Mouse (Mus musculus) CH12.LX (cell line): ENCODE measurements at regions not wholly inside any gene's neighbourhood (a gene's known extent, or its start where the extent isn't known, plus 50 kb on each side); places are given as distances from the start of the nearest gene placed in this dataset.

Experiments
- CTCF ChIP-seq, 2 experiments: IDR thresholded peaks in 1 of 2; conservative IDR thresholded peaks in 1 of 2; 2 replicates each; pipeline ENCODE4 v1.5.1; 2011 to 2012; ENCODE audit warnings: low read depth in 2 of 2, low read length in 2 of 2, improper control_type of control experiment in 1 of 2, inconsistent platforms in 1 of 2, mild to moderate bottlenecking in 1 of 2, moderate library complexity in 1 of 2
- E2F4 ChIP-seq: IDR thresholded peaks from 2 replicates; pipeline ENCODE4 v1.6.1; 2011; ENCODE audit warnings: low read depth, low read length, improper control_type of control experiment; ENCODE audit not compliant: insufficient replicate concordance
- POLR2A ChIP-seq: IDR thresholded peaks from 2 replicates; pipeline ENCODE4 v1.6.1; 2011; ENCODE audit warnings: low read depth, mild to moderate bottlenecking, improper control_type of control experiment, low read length

DNA sequence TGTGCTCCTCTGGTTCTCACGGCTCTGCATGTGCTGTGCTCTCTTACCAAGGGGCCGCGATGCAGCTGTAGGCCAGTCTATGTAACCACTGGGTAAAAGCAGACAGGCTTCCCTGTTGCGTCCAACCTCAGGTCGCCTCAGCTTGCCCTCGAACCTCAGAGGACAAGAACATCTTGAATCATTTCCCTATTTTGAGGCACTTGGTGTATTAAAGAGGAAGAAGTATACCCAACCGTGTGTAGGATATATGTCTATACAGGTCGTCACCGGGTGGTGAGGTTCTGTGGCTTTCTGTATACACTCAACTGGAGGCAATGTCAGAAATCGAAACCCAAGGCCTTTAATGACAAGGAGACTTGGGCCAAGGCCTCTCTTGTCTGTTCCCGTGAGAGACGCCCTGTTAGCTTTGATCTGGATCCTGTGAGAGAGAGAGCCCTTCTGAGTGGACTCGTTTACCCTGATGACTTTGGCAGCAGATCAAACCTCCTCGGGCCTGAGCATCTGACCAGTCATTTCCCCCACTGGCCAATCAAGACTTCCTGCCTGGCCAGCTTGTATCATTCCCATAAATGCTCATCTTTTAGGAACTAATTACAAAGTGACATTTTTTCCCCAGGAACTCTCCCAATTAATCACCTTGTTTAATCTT is 135.3 kb downstream of the 1500009L16Rik start:
- TF ChIP-seq CTCF (conservative IDR thresholded peaks at IDR 0.05 in 1 of 2, IDR thresholded peaks at IDR 0.05 in 1 of 2; ENCODE audit: low read depth in 2 of 2, low read length in 2 of 2) (no peak), POLR2A (no peak), E2F4 (no peak)
